Mouse (Mus musculus) left cerebral cortex, postnatal 14 days (tissue): ENCODE measurements around the gene Htr5a. TPM values are rescaled to one million over a fixed set of nuclear protein-coding genes. Genes with fewer than 3 reads are reported as not detected.

Experiments used
- DNase-seq, 2 experiments: peaks; one replicate each; pipeline ENCODE4 v3.0.0; 2021 to 2022; ENCODE audit warnings: low spot score in 2 of 2, mixed read lengths in 1 of 2
- intact Hi-C: fragments of 180-260 bp; cut with DNase I; formaldehyde crosslinking; loops from one replicate; pipeline ENCODE4 v1.15.1; 2025
- long read RNA-seq, 2 experiments: library from polyadenylated mRNA; stranded (forward); transcript quantifications; one replicate each; pipeline ENCODE4 v2.0.0; 2021
- total RNA-seq, 2 experiments: library from RNA; stranded (reverse); gene quantifications; 2 replicates each; pipeline ENCODE4 v1.2.3; 2021

Gene Htr5a
- 10 to 100 TPM; 12.7 to 16.2 TPM for total RNA-seq
- long read RNA-seq, experiment 1, full-length matches to known transcripts, result 7 of 17 reads
- long read RNA-seq, experiment 1, partial matches to known transcripts, result 5 of 17 reads
- long read RNA-seq, experiment 1, other reads (novel, unspliced or antisense), result 5 of 17 reads
- long read RNA-seq, experiment 2, full-length matches to known transcripts, result 8 of 14 reads
- long read RNA-seq, experiment 2, partial matches to known transcripts, result 0 of 14 reads
- long read RNA-seq, experiment 2, other reads (novel, unspliced or antisense), result 6 of 14 reads

DNA sequence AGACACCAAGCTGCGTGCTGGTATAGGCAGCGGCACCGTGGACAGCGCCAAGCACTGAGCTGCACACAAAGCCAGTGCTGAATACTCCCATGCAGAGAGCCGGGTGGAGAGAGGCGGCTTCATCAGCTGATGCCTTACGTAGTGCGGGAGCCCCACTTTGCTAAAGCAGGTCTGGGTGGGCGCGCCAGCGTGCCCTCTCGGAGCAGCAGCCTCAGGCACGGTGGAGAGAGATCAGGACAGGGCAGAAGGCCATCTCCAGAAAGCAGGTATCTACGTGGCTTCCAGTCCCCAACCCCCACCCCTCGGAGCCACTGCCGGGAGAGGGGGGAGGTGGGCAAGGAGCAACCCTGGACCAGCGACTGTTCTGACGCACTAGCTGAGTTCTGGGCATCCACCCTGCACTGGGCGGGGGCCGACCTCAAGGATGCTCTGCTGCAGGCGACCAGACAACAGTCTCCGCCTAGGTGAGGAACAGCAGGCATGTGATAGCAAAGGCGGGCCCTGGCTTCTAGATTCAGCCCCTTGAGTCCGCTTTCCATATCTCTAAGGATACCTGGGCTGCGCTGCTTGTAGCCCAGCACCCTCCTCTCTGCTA lies at the start of gene Htr5a:
Gene Htr5a, plus strand, starts transcription at position 449 of the 595 bp plus-strand sequence.
- intact Hi-C loops, result loop anchor here (5.0 kb wide), 1 partner anchor 49 kb away; the partner anchor contains the start of gene Paxip1
- DNase-seq, result peak; percentile 40 to 64

DNA sequence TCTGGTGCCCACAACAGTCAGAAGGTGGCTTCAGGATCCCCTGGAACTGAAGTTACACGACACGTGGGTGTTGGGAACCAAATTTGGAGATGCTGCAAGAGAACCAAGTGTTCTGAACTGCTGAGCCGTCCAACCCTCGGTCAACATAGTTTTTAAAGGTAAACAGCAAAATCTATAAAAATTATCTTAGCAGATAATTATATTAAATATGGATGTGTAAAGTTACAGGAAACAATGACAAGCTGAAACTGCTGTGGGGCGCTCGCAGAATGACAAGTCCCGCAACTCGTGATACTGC lies 49.8 kb upstream of the Htr5a start:
- intact Hi-C loops, result loop anchor here (5.0 kb wide), 2 partner anchors 50 to 280 kb away; partner anchors contain the start of genes Htr5a and Insig1
- no peak for DNase-seq

DNA sequence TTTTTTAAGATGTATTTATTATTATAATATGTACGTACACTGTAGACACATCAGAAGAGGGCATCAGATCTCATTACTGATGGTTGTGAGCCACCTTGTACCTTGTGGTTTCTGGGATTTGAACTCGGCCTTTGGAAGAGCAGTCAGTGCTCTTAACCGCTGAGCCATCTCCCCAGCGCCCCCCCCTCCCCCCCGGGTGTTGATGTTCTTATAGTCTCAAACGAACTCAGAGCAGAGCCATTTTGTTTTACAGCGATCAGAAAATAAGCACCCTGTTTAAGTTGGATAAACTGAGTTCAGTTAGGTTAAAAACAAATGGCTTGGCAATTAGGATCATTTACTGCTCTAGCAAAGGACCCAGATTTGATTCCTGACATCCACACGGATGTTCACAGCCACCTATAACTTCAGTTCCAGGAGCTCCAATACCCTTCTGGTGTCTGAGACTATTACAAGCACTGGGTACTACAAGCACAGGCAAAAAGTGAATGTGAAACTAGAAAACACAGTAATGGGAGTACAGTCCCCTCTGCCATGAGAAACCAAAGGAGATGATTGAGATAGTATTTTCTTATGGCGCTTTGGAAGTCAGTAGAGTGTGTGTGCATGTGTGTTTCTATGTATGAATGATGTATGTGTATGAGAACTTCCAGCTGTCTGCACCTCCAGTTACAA lies 49.3 kb upstream of the Htr5a start:
- intact Hi-C loops, result loop anchor here (5.0 kb wide), 2 partner anchors 50 to 280 kb away; partner anchors contain the start of genes Htr5a and Insig1
- no peak for DNase-seq

DNA sequence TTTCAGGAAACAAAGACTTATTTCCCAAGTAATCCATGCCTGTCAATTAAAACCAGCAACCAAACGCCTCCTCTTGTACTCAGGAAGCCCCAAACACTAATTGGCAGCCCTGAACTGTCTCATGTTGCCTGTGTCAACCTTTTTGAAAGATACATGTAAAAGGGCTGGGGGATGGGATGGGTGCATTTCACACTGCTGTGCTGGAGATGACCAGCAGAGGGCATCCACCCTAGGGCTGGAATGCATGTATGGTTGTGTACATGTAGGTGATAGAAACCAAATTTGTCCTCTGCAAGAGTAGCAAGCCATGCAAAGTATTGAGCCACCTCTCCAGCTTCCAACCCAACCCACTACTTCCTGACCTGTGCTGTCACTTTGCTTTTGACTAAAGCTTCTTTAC lies 48.0 kb upstream of the Htr5a start:
- peak; percentile 75 to 86 for DNase-seq
- intact Hi-C loops, result loop anchor here (5.0 kb wide), 2 partner anchors 48 to 278 kb away; partner anchors contain the start of genes Htr5a and Insig1

DNA sequence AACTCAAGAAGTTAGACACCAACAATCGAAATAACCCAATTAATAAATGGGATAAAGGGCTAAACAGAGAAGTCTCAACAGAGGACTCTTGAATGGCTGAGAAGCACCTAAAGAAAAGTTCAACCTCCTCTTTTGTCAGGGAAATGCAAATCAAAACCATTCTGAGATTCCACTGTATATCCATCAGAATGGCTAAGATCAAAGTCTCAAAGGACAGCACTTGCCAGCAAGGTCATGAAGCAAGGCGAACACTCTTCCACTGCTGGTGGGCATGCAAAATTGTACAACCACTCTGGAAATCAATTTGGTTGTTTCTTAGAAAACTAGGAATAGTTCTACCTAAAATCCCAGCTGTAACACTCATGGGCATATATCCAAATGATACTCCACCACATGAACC lies 27.7 kb upstream of the Htr5a start:
- intact Hi-C loops, result no loop called here
- DNase-seq, result no peak

DNA sequence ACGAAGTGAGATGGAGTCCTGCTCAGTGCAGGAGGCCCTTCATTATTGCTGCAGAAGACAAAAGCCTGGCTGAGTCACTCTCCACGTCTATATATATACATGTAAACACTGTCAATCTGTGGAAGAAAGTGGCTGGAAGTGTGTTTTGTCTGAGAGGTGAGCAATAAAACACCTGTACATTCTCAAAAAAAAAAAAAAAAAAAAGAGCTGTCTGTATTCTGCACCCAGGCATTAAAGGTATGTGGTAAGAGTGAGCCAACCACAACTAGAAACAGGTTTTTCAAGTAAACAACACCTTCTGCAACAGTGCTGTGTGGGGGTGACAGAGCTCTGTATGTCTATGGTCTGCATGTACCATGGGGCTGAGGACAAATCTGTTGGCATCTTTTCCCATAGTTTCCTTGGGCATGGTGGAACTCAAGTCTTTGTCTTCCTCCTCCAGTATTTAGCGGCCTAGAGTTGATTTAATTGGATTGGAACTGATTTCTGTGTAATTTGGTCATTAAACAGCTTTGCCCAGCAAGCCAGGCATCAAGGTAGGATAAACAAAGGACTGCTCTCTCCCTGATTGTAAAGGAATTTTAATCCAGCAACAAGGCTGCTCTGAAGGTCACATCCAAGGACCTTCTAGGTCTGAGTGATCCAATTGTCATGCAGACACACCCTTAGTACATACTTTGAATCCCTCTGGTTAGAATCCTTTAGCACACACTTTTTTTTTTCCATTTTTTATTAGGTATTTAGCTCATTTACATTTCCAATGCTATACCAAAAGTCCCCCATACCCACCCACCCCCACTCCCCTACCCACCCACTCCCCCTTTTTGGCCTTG lies 22.9 kb upstream of the Htr5a start:
- DNase-seq, result no peak
- intact Hi-C loops, result no loop called here

DNA sequence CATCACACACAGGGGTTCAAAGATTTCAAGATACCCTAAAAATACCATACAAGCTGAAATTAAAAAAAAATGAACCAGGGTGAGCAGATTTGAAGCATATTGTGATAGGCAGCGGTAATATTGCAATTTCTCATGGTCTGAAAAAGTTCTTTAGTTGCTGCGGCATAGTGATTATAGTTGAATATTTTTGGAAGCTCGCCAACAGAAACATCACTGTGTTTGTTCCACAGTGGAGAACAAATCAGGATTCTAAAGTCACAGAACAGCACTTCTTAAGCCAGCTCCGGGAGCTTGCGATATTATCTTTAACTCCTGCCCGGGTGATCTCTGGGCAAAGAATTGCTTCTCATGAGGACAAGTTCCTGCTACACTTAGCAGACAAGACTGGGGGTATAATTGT lies 20.8 kb upstream of the Htr5a start:
- no peak for DNase-seq
- intact Hi-C loops, result no loop called here

DNA sequence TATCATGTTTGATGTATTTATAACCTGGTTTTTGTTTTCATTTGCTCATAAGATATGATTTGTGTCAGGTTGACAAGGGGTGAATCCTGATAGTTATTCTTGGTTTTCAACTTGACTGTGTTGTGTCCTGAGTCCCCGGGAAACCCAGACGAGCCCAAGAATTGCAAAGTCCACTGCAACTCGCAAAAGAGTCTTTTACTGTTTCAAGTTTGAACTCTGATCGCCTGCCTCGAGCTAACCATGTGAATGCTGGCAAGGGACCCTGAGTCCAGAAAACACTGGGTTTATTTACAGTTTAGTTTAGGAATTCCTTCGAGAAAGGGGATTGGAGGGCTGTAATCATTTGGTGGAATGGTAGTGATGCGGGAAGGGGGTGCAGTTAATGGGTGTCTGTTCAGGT lies 14.0 kb upstream of the Htr5a start:
- intact Hi-C loops, result no loop called here
- no peak for DNase-seq

DNA sequence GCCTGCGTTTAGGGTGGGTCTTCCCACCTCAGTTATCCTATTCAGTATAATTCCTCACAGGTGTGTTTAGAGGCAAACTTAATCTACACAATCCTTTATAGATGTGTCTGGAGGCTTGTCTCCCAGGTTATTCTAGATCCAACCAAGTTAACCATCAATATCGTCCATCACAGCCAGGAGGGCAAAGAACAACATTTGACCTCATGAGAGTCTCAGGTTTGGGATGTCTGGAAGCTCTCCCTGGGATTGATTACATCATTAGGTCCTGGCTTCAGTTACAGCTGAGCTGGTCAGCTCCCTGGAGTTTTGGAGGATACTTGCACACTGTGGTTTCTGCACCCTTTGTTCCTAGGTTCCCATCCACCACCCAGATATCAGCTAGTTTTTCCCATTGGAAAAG lies 6.9 kb upstream of the Htr5a start:
- DNase-seq, result no peak
- intact Hi-C loops, result no loop called here

DNA sequence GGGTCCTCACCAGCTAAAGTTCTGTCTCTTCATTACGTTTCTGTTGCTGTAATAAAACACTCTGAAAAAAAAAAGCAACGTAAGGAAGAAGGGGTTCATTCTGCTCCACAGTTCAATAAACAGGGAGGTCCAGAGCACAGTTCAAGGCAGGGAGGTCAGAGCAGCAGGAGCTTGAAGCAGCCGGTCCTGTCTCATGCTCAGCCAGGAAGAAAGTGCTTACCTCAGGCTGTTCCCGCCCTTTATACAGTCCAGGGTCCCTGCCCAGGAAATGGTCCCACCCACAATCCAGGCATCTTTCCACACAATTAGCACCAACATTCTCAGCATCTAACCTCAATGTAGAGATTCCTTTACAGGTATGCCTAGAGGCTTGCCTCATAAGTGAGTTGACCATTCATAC lies 3.9 kb upstream of the Htr5a start:
- intact Hi-C loops, result no loop called here

DNA sequence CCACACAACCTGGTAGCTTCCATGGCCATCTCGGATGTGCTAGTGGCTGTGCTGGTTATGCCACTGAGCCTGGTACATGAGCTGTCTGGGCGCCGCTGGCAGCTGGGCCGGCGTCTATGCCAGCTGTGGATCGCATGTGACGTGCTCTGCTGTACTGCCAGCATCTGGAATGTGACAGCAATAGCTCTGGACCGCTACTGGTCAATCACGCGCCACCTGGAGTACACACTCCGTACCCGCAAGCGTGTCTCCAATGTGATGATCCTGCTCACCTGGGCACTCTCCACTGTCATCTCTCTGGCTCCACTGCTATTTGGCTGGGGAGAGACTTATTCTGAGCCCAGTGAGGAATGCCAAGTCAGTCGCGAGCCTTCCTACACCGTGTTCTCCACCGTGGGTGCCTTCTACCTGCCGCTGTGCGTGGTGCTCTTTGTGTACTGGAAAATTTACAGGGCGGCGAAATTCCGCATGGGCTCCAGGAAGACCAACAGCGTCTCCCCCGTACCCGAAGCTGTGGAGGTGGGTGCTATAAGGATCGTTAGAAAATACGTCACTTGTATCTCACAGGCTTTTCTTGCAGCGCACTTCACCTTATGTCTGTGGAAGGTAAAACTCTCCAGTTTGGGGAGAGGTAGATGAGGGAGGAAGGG lies 847 bp downstream of the Htr5a start:
- intact Hi-C loops, result loop anchor here (5.0 kb wide), 1 partner anchor 50 kb away; the partner anchor contains the start of gene Paxip1
- peak; percentile 35 to 64 for DNase-seq

More for the DNA sequence above, 3.9 kb upstream of the Htr5a start:
- no peak for DNase-seq

DNA sequence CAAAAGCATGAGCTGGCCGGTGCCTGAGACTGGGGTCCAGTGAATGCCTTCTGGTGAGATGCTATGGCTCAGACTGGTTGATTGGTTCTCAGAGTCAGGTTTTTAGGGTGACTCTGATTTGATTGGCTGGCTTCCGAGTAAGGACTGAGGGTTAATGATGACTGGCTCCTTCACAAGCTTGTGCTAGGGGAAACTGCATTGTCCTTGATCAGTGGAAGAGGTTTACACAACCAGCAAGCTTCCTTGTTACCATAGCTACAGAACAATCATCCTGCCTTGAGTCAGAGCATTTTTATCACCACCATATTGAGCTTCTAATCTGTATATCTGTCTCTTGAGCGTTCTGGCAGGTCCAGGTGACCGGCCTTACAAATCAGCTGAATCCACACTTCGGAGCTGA lies 5.0 kb downstream of the Htr5a start:
- peak in 1 of 2 experiments; percentile 6 for DNase-seq
- intact Hi-C loops, result loop anchor here (5.0 kb wide), 1 partner anchor 225 kb away; the partner anchor contains the start of gene Insig1

DNA sequence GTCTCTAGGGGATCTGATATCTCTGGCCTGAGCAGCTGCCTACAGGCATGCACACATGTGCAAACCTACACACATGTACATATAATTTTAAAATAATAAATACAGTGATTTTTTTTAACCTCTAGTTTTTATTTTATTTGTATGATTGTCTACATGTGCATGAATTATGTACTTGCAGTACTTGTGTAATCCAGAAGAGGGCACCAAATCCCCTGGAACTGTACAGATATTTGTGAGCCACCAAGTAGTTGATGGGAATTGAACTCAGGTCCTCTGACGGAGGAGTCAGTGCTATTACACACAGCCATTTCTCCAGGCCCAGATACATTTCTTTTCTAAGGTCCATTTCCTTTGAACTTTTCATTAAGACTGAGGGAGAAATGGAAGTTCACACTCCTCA lies 12.3 kb downstream of the Htr5a start:
- intact Hi-C loops, result no loop called here
- peak; percentile 26 to 29 for DNase-seq

DNA sequence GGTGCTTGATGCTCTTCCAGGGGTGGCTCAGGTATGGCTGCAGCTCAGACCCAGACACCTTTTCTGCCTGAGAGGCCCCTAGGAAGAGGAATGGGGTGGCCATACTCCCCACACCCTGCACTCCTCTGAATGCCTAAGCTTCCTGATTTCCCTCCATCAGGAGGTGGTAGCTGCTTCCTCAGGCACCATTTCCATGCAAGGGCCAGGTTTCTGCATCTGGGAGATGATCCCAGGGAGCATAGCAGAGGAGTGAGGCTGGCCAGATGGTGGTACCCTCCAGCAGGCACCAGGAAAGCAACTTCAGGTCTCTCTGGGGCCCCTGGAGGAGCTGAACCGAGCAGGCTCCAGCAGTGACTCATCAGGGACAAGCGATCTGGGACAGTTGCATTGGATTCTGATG lies 13.8 kb downstream of the Htr5a start:
- DNase-seq, result no peak
- intact Hi-C loops, result no loop called here

DNA sequence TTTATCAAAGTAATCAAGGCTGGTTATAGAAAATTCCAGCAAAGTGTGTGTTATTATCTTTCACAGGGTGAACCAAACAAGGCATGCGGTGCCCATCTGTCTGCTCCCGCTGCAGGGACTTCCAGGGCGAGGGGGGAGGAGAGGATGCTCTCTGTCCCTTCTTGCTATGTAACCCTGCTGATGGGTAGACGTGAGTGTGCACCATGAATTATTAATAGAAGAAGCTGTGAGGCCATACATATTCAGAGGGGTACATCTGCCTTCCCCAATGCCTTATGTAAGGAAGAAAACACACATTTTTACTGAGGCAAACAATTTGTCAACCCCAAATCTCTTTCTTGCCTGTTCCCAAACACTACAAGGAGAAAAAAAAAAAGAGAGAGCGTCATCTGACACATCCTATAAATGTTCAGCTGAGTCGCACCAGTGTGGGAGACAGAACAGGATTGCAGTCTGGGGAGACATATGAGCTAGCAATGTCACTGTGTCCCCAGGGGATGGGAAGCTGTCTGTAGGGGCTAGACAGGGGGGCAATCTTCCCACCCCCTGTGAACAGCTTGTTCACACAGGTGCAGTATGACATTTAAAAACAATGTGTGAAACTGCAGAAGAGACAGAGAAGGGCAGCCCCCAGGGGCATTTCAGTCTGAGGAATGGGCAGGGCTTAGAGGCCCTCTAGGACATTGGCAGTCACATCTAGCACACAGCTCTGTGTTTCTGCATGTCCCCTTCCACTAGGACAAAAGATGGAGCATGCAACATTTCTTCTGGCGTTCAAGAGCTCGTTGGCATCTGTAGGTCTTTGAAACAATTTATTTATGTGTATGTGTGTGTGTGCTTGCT lies 31.5 kb downstream of the Htr5a start:
- peak; percentile 47 to 60 for DNase-seq
- intact Hi-C loops, result no loop called here

DNA sequence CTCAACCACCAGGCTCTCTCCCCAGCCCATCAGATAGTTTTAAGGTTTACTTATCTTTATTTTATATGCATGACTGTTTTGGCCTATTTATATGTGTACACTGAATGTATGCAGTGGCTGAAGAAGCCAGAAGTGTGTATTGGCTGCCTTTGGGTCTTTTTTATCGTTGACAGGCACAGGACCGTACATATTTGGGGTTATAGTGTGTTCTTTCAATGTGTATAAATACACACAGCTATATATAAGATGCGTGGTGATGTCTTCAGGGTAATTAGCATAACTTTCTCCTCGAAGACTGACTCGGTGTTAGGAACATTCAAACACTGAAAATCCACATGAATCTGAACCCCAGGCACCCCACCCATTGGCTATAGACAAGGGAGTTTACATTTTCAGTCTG lies 32.3 kb downstream of the Htr5a start:
- DNase-seq, result peak in 1 of 2 experiments; percentile 73
- intact Hi-C loops, result no loop called here

DNA sequence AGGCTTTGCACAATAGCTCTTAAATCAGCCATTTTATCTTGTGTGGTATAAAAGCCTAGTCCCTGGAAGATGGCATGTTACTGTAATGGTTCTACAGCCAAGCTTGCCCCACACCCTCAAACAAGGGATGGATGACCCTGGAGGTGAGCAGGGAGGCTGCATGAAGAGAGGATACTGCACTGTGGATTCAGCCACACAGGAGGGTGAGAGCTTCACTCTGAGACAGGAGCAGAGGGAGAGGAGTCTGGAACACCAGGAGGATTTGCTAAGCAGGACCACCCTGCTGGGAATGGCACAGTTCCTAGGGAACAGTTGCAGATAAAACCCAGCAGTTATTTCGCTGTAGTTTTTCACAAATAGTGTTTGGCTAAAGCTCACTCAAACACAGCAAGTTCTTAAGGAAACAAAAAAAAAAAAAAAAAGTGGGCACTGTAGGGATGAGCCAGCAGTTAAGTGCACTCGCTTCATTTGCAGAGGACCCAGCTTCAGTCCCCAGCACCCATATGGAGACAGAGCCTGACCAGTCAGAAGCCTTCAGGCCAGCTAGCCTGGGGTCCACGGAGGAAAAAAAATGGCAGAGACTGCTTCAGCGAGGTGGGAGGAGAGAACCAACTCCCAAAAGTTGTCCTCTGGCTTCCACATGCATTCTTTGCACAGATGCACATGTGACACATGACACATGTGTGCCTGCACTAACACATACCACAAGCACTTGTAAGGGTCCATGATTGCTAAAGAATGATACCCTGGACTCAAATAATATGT lies 33.6 kb downstream of the Htr5a start:
- intact Hi-C loops, result no loop called here
- DNase-seq, result no peak

DNA sequence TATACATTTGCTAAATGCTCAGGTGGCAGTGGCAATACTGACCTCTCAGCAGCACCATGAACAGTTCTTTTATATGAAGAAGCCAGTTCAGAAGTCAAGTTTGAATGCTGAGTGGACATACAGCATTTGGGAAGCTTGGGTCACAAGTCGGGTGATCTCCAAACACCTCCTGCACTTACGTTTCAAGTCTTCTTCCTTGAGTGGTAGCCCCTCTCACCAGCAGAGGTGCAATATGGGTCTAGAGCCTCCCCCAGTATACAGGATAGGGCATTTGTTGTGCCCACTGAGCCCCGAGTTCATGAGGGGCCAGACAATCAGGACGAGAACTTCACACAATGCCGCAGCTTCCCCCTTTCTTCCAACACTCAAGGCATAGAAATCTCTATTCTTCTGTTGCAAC lies 36.4 kb downstream of the Htr5a start:
- intact Hi-C loops, result no loop called here
- no peak for DNase-seq
